Mouse (Mus musculus) forebrain, embryonic 16.5 days (tissue): ENCODE data around the gene Rims4. TPM values are rescaled to one million over a fixed set of nuclear protein-coding genes. Genes with fewer than 3 reads are reported as not detected.

Experiments
- ATAC-seq: fragments of 200-750 bp; cut with Nextera tagmentation; 2 replicates; pipeline ENCODE4 v1.8.0; 2017; ENCODE audit warnings: mild to moderate bottlenecking, moderate library complexity
- H3K27ac ChIP-seq: fragments of 300-500 bp; sonication (generic); 2 replicates; pipeline ENCODE4 v1.5.1; 2014; ENCODE audit warnings: low read length, control low read depth
- H3K27me3 ChIP-seq: fragments of 300-500 bp; sonication (generic); replicated peaks from 2 replicates; pipeline ENCODE4 v1.6.1; 2014; ENCODE audit warnings: low read length; ENCODE audit not compliant: control insufficient read depth, insufficient read depth
- H3K36me3 ChIP-seq: fragments of 300-500 bp; sonication (generic); 2 replicates; pipeline ENCODE4 v1.6.1; 2014; ENCODE audit not compliant: control insufficient read depth, insufficient read depth
- H3K4me1 ChIP-seq: fragments of 300-500 bp; sonication (generic); replicated peaks from 2 replicates; pipeline ENCODE4 v1.6.1; 2014; ENCODE audit warnings: low read length; ENCODE audit not compliant: control insufficient read depth, insufficient read depth
- H3K4me2 ChIP-seq: fragments of 300-500 bp; sonication (generic); 2 replicates; pipeline ENCODE4 v1.6.1; 2014; ENCODE audit warnings: mild to moderate bottlenecking, low read length, control low read depth
- H3K4me3 ChIP-seq: fragments of 300-500 bp; sonication (generic); replicated peaks from 2 replicates; pipeline ENCODE4 v1.5.1; 2014; ENCODE audit warnings: mild to moderate bottlenecking, low read length, control low read depth
- H3K9ac ChIP-seq: fragments of 300-500 bp; sonication (generic); replicated peaks from 2 replicates; pipeline ENCODE4 v1.6.1; 2014; ENCODE audit warnings: low read depth, low read length, control low read depth
- H3K9me3 ChIP-seq: fragments of 300-500 bp; sonication (generic); 2 replicates; pipeline ENCODE4 v1.6.1; 2016; ENCODE audit warnings: low read length; ENCODE audit not compliant: control insufficient read depth
- WGBS: fragments of 180-500 bp; shearing (Covaris S2); extraction: QIAGEN DNeasy Blood & Tissue Kit; methylation state at CpG from one replicate; pipeline ENCODE4 v1.1.7; 2014; 5-methylcytosine and 5-hydroxymethylcytosine counted together
- polyA plus RNA-seq: library from polyadenylated mRNA; unstranded; fragments of >200 nt; fragmentation: Nextera tagmentation; extraction: Ambion mirVana; gene quantifications from 2 replicates; pipeline ENCODE4 v1.2.1, GENCODE M21; 2015

The Rims4 gene
- polyA plus RNA-seq, 1 experiment from 2014 or later = 9.8 TPM

DNA sequence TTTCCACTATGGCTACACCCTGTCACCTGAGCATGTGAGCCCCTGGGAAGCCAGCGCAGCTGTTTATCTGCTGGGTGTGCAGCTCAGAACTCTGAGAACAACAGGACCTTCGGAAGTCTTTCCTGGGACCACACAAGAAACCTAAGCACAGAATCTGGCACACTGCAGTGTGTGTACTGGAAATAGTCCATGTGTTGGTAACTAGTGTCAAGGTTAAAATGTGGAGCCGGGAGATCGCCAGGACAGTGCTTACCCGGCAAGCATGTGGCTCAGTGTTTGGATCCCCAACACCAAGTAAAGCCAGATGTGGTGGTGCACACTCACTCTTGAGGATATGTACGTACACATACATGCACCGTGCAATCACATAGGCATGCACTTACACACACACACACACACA, 17.4 kb downstream of the Rims4 start:
- H3K4me2 ChIP-seq = no peak overlapping the region
- 86% methylated on average over 7 of the region's 7 CpGs for WGBS
- no peak overlapping the region; the same call in 1 of the 2 replicates for H3K27ac ChIP-seq
- no peaks in the 10 kb centered on the region for H3K27me3 ChIP-seq
- ATAC-seq = no peak
- H3K9ac ChIP-seq = no peak overlapping the region
- H3K4me3 ChIP-seq = no peak overlapping the region
- no peaks in the 10 kb centered on the region; the same call in 1 of the 2 replicates for H3K4me1 ChIP-seq
- H3K9me3 ChIP-seq = no peaks in the 10 kb centered on the region
- H3K36me3 ChIP-seq = no peaks in the 10 kb centered on the region

DNA sequence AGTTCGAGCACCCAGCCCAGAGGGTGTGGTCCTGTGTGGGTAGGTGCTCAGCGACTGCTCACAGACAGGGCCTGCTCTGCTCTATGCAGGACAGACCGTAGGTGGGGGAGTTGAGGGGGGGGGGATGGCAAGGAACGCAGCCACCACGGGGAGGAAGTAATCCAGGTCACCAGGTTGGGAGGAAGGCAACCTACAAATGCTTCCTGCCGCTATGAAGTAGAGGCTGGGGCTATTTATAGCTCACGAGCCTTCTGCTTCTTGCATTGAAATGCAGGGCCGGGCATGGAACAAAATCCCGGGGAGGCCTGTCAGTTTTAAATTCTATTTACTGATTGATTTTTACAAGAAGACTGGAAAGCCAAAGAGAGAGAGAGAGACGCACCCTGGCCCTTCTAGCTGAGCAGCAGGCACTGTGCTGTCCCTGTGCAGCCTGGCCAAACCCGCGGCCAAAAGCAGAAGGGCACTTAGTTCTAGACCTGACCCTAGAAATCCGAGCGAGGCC, 18.5 kb downstream of the Rims4 start:
- no peaks in the 10 kb centered on the region for H3K27me3 ChIP-seq
- no peak overlapping the region for H3K4me3 ChIP-seq
- H3K4me1 ChIP-seq = no peaks in the 10 kb centered on the region; the same call in 1 of the 2 replicates
- 59% methylated on average over 14 of the region's 14 CpGs for WGBS
- ATAC-seq = no peak
- H3K9me3 ChIP-seq = no peaks in the 10 kb centered on the region
- H3K9ac ChIP-seq = no peak overlapping the region
- no peak overlapping the region for H3K27ac ChIP-seq
- no peak overlapping the region for H3K4me2 ChIP-seq
- H3K36me3 ChIP-seq = no peaks in the 10 kb centered on the region

DNA sequence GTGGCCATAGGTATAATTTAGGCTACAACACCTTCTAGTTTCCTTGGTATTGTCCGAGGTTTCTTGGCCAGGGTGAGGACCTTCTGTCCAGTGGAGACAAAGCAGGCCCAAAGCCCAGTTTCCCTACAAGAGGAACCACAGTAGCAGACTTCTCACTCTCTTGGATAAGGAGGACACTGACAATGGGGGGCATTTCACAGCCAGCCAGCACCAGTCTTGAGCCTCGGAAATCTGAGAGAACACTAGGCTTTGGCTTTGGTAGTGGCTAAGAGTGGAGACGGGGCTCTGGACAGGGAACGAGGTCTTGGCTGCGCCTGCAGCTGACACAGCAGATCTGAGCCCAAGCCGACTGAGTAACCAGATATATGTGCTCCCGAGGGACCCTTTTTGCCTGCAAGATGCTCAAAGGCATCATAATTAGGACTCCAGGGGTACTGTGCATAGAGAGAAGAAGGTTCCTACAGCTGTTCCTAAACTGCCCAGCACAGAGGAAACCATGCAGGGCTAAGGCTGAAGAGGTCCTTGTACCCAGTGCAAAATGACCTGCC, 20.4 kb downstream of the Rims4 start:
- H3K4me2 ChIP-seq = no peak overlapping the region
- no peaks in the 10 kb centered on the region for H3K36me3 ChIP-seq
- no peak overlapping the region for H3K27ac ChIP-seq
- no peaks in the 10 kb centered on the region; the same call in 1 of the 2 replicates for H3K4me1 ChIP-seq
- ATAC-seq = no peak
- no peaks in the 10 kb centered on the region for H3K27me3 ChIP-seq
- no peak overlapping the region for H3K9ac ChIP-seq
- 82% methylated on average over 7 of the region's 7 CpGs for WGBS
- no peaks in the 10 kb centered on the region for H3K9me3 ChIP-seq
- H3K4me3 ChIP-seq = no peak overlapping the region

DNA sequence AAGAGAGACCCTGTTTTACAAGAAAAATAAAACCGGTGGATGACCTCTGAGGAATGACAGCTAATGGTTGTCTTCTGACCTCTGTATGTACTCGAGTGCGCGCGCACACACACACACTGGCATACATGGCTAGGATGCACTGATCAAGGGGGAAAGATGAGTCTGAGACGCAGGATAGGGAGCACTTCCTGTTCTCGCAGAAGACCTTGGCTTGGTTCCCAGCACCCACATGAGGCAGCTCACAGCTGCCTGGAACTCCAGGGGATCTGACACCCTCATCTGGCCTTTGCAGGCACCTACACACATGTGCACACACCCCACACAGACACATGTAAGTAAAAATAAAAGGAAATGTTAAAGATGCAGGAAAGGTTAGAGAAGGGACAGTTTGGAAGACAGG, 21.5 kb downstream of the Rims4 start:
- Histone ChIP-seq H3K36me3 (no peaks in the 10 kb centered on the region), H3K9me3 (no peaks in the 10 kb centered on the region), H3K27ac (no peak overlapping the region), H3K9ac (no peak overlapping the region), H3K4me1 (no peaks in the 10 kb centered on the region; the same call in 1 of the 2 replicates), H3K27me3 (no peaks in the 10 kb centered on the region), H3K4me3 (no peak overlapping the region), H3K4me2 (no peak overlapping the region)
- WGBS = 95% methylated on average over 7 of the region's 7 CpGs
- ATAC-seq = no peak

DNA sequence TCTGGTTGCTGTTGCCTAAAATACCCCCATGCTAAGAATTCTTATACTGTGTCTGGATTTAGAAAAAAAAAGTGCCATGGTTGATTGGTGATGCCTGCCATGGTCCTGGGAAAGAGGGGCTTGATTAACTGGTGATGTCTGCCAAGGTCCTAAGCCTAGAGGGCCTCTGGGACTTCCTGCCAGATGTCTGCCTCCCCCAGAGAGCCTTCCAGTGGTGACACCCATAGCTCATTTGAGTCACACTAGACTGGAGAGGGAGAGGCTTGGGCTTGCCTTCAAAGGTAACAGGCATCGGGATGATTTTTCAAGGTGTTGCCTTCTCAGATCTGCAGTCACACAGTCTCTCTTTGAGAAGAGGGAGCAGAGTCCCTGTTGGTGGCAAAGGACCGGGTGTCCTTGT, 23.3 kb downstream of the Rims4 start:
- no peaks in the 10 kb centered on the region; the same call in 1 of the 2 replicates for H3K4me1 ChIP-seq
- H3K9ac ChIP-seq = no peak overlapping the region
- no peak for ATAC-seq
- H3K4me2 ChIP-seq = no peak overlapping the region
- no peaks in the 10 kb centered on the region for H3K27me3 ChIP-seq
- WGBS = 84% methylated on average over 2 of the region's 2 CpGs
- no peaks in the 10 kb centered on the region for H3K36me3 ChIP-seq
- H3K9me3 ChIP-seq = no peaks in the 10 kb centered on the region
- no peak overlapping the region for H3K4me3 ChIP-seq
- no peak overlapping the region for H3K27ac ChIP-seq

DNA sequence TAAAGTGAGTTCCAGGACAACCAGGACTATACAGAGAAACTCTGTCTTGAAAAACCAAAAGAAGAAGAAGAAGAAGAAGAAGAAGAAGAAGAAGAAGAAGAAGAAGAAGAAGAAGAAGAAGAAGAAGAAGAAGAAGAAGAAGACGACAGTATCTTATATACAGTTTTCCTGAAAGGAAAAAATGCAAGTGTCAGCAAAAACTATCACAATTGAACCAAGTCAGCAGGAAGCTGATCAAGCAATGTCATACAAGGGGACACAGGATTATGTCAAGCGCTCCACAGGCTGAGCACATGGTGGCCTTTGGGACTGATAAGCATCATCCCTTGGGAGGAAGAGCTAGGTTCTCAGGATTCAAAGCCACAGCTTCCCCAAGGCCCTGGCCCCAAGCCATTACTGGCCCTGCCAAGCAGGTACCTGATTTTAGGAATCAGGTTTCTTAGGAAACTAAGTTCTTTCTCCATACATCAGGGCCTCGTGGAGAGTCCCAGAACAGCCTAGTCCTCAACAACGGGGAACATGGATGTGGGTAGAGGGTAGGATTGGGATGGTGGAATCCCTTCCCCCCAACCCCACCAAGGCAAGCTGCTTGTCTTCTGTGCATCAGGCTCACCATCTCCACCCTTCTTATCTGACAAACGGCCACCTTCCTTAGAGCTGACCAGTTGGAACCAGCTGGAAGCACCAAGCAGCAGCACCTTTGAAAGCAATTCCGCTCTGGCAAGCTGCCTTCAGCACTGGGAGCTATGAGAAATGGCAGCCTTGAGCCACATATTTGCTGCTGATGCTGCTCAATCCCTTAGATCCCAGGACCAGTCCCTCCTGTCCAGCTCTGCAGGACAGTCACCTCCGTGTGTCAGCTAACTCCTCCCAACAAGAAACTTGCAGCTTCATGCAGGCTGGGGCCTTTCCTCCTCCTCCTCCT, 24.8 kb downstream of the Rims4 start:
- no peak overlapping the region for H3K4me3 ChIP-seq
- no peaks in the 10 kb centered on the region for H3K9me3 ChIP-seq
- no peak overlapping the region for H3K9ac ChIP-seq
- no peaks in the 10 kb centered on the region for H3K27me3 ChIP-seq
- no peak overlapping the region for H3K4me2 ChIP-seq
- WGBS = 77% methylated on average over 7 of the region's 7 CpGs
- no peaks in the 10 kb centered on the region for H3K4me1 ChIP-seq
- H3K36me3 ChIP-seq = no peaks in the 10 kb centered on the region
- no peak overlapping the region for H3K27ac ChIP-seq
- no peak for ATAC-seq

DNA sequence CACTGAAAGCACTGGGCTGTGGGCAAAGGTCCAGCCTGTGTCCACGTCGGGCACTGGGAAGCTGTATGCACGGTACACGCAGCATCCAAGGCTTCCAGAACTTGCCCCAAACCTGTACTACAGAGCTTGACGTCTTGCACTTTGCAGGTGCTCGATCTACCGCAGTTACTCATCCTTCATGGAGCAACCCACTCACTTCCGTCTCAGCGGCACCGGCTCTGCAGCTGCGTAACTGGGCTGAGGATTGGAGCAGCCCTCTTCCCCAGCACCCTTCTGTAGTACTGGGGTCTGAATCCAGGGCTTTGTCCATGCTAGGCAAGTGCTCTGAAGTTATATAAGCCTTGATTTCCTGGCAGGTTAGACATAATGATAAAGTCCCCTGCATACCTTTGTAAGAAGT, 27.2 kb downstream of the Rims4 start:
- Histone ChIP-seq H3K27ac (no peak overlapping the region), H3K4me3 (no peak overlapping the region), H3K9ac (no peak overlapping the region), H3K27me3 (no peaks in the 10 kb centered on the region), H3K4me1 (no peaks in the 10 kb centered on the region), H3K4me2 (no peak overlapping the region), H3K9me3 (no peaks in the 10 kb centered on the region), H3K36me3 (no peaks in the 10 kb centered on the region)
- ATAC-seq = no peak
- 89% methylated on average over 11 of the region's 11 CpGs for WGBS

DNA sequence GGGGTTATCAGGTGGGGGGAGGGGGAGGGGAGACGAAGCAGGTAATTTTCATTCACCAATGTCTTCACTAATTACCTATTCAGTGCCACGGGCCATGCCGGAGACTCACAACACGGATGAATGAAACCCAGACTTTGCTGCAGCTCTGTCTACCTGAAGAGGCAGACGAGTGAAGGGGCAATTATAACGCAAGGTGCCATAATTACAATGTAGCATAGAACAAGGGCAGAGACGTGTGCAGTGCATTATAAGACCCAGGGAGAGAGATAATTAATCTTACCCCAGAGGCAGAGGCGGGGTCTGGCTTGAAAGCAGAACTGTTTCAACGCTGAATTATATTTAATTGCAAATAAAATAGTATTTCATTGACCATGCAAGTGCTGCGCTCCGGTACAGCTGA, 27.9 kb downstream of the Rims4 start:
- H3K9ac ChIP-seq = no peak overlapping the region
- H3K36me3 ChIP-seq = no peaks in the 10 kb centered on the region
- H3K4me2 ChIP-seq = no peak overlapping the region
- H3K4me1 ChIP-seq = no peaks in the 10 kb centered on the region
- ATAC-seq = peak; percentile 52; the same call in 1 of the 2 replicates
- 27% methylated on average over 11 of the region's 11 CpGs for WGBS
- no peaks in the 10 kb centered on the region for H3K27me3 ChIP-seq
- H3K9me3 ChIP-seq = no peaks in the 10 kb centered on the region
- no peak overlapping the region for H3K4me3 ChIP-seq
- H3K27ac ChIP-seq = no peak overlapping the region

DNA sequence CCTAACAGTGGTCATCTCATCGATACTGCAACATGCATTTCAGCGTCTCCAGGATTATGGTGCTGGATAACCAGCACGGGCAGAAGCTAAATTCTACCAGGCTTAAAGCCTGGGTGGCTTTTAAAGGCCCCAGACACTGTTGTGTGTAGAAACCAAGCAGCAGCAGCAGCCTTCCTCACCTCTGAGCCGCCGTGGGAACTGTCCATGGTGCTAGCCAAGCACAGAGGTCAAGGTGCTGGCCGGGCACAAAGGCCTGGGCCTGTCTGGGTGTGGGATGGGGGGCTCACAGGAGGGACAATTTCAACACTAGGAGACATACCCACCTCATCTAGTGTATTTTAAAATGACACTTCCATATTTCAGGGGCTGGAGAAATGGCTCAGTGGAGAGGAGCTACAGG, 29.1 kb downstream of the Rims4 start:
- Histone ChIP-seq H3K27ac (no peak overlapping the region), H3K9ac (no peak overlapping the region), H3K4me3 (no peak overlapping the region), H3K4me1 (no peaks in the 10 kb centered on the region), H3K27me3 (no peaks in the 10 kb centered on the region), H3K36me3 (no peaks in the 10 kb centered on the region), H3K4me2 (no peak overlapping the region), H3K9me3 (no peaks in the 10 kb centered on the region)
- WGBS = 49% methylated on average over 6 of the region's 6 CpGs
- no peak for ATAC-seq
